Mouse (Mus musculus): Measurements from ENCODE around the gene Rbpj.

The Rbpj gene

DNA sequence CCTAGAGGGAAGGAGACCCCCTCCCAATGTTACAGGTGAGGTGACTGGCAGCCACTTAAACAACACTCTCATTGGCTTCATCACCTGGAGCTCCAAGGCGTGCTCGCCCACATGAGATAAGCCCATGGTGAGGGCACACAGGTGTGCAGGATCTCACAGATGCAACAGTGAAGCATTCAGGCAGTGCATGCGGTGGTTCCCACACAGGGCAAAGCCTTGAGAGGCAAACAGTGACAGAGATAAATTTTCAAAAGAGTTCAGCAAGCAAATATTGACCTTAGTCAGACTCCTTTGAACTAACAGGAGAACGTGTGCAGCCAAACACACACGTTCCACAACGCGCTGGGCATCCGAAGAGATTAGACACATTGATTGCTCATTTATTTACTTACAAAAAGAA is 210.7 kb downstream of the Rbpj start:
- no peak for DNase-seq

DNA sequence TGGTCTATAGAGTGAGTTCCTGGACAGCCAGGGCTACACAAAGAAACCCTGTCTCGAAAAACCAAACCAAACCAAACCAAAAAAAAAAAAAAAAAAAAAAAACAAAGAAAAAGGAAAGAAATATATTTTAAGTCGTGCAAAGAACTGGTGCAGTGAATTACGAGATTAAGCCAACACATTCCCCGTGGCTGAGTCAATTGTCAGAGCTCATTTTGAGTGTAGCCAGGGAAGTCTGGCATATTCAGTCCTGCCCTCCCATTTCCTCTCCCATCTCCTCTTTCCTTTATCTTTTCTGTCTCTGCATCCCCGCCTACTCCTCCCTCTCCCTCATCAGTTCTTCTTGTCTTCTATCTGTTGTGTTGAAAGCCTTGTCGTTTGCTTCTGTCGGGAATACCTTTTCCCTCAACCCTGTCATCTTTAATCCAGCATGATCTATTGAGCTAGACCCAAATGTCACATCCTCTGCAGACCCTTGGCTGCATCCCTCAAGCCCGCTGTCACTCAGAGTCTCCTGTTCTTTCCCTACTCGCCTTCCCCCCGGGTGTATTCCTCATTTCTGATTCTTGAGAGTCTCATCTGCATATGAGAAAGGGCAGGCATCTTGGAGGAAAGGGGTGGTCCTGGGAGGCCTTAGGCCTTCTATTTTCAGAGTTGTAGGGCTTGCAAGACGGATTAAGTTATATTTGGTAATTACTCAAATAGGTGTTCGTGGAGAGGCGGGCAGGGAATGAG is 212.2 kb downstream of the Rbpj start:
- DNase-seq, result no peak

DNA sequence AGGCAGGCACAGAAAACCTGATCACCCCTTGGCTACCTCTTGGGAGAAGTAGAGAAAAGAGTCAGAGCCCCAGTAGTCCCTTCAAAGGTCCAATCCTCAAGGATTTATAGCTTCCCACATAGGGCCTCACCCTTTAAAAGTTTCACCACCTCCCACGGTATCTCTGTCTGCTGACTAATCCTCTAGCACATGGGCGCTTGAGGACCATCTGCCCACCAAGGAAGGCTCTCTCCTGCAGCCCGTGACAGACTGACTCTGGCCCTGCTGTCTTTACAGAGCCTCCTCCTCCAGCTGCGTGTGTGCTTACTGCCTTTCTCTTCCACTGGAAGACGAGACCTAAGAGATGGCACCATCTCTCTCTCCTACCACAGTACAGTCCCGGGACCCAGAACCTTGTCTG is 213.7 kb downstream of the Rbpj start:
- no peak for DNase-seq

DNA sequence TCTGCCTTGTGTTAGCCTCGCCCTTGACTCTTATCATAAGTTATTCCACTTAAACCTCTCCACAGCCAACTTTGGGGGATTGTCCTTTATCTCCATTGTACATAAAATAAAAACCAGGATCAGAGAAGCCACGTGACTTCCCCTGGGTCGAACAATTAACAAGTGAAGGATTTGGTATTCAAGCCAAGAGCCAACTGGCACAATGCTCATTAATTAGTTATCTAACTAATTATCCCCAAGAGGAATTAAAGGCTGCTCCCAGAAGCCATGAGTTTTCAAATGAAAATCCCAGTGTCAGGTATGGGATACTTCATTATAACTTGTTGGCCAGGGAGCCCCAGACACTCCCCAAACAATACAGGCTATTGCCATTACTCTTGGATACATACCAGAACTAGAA is 218.0 kb downstream of the Rbpj start:
- no peak for DNase-seq

DNA sequence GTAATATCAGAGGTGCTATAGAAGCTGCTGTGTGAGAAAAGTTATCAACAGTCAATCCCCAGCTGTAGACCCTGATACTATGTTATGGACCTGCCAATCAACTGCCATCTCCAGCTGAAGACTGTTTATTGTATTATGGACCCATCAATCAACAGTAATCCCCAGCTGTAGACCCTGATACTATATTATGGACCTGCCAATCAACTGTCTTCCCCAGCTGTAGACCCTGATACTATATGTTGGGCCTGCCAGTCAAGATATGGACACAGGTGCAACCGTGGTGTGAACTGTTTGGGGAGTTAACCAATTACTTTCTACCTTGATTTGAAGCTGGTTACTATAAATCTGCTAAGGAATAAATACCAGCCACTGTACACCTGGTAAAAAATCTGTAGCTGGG is 218.5 kb downstream of the Rbpj start:
- no peak for DNase-seq

DNA sequence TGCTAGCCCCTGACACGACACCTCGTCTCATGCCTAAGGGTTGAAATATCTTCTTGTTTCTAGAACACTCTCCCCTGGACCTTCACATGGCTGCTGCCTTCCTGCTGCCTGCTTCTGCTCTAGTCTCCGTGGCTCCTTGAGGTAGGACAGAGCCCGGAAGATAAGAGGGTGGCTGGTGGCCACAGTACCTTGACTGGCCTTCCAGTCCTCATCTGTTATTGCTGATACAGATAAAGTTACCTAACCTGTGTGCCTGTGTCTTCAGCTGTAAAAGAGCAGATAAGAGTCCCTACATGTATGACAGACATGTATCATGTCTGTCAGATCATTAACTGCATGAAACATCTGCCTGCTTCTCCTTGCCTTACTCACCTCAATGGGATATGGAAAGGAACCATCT is 219.7 kb downstream of the Rbpj start:
- no peak for DNase-seq

DNA sequence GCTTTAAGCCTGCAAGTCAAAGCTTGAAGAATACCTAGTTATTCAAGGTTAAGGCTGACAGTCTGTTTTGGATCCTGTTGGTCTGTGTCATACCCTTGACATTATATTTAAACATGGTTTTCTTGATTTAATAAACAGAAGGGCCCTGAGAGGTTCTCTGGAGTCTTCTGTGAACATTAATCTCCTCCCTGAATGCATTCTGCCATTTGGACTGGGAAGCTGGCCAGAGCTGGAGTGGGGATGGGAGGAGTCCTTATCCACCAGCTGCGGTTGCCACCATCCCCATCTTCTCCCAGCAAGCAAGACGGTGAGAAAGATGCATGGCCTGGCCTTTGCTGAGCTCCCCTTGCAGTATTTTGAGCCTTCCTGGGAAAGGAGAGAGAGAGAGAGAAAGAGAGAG is 220.4 kb downstream of the Rbpj start:
- DNase-seq, result no peak

DNA sequence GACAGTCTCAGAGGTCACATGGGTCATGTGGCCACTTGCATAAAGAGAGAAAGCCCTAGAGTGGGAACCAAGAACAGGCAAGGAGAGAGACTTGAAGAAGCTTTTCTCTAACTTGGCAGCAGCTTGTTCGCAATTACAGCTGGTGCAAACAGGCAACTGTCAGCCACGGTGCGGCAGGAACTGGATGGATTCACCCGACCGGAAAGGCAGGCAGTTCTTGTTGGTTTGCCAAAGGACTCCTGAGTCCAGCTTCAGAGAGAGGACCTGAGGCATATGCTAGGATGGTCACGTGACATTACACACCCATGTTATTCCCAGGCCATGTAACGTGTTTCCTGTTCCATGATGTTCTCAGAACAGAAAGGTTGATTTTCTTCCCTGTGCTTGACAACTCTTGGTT is 222.4 kb downstream of the Rbpj start:
- peak; percentile 38 for DNase-seq

DNA sequence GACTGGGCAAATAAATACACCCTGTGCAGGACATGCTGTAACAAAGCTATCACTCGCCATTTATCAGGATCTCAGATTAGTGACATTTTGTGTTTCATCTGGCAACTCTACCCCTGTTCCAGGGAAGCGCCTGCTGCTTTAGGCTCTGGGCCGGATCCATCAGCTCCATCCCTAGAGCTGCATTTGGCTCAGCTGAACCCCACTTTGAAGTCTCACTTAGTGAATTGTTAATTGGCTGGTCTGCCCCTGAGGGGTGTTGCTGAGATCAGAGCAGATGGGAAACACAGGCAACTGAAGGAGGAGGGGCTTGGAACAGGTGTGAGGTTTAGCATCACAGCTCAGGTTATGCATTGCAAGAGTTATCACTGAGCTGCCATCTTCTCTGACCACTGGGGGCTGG is 225.6 kb downstream of the Rbpj start:
- no peak for DNase-seq

DNA sequence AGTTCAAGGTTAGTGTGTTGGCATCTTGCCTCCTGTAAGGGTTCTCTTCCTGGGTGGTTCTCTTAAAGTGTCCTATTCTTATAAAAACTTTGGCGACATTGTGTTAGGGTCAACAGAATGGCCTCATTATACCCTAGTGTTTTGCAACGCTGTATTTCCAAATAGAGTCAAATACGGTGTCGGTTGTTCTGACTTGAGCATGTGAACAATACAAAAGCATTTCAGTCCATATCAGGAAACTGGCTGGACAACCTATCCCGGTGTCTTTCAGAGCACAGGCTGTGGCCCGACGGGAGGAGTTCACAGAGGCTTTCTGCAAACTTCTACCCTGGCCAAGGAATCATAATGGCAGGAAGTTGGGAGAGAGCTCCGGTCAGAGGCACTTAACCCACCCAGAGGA is 226.1 kb downstream of the Rbpj start:
- DNase-seq, result no peak

DNA sequence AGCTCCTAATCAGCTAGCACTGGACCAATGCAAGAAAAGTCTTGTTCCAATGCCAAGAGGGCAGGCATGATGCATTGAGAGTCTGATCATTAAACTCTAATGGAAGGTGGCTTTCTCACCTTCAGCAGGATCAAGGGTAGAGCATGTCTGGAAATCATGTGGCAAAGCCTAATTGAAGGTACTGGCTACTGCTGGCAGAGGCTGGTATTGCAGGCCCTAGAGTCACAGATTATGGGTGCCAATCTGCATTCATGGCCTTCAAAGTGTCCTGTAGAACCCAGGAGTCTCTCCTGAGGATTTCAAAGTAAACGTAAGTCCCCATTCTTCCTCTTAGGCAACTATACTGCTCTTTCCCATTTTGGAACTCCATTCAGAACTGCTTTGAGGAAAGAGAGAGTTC is 226.7 kb downstream of the Rbpj start:
- DNase-seq, result no peak

DNA sequence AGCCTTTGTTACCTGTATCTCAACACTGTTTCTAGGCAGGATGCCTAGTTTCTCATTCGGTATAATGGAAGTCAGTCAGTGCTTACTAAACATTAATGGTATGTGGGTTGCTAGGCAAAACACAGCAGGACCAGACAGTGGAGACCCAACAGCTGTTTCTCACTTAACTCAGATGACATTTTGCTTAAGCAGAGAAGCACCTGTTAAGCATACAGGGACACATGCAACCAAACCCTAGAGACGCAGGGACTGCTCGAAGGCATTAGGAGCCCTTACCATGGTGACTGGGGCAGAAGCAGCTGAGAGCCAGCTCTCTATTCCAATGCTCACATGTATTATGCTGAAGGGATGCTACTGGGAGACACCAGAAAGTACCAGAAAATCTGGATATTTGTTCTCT is 230.7 kb downstream of the Rbpj start:
- DNase-seq, result no peak

DNA sequence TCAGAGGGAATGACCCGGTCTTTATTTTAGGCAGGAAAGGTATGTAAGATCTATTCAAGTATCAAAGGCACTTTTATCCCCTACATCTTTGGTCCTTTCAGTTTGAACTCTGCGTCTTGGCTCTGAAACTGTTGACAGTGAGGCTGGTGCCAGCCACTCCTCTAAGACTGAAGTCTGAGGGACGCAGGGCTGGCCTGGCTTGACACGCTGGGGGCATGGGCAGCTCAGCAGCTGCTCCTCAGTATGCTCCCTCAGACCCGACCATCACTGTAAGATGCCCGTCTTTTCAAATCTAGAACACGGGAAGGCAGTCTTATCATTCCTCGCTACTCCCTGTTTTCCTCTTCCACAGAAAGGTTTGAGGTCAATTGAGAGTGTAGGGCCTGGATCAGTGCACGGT is 231.8 kb downstream of the Rbpj start:
- no peak for DNase-seq

DNA sequence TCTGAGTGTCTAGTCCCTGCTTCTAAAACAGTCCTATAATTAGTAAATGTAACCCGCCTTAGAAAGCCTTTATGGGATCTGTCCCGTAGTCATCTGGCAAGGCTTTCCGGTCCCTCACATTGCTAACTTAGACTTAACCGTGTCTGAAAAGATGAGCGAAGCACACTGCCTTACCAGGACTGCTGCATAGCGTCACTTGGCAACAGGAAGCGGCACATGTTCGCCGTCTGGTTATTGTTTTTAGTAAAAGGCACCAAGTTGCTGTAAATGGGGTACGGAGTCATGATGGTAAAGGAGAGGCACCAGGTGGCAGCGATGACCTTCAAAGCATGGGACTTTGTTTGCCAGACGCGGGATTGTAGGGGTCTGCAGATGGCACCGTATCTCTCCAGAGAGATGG is 236.7 kb downstream of the Rbpj start:
- no peak for DNase-seq
